Mouse (Mus musculus): ENCODE results near the gene Arhgef11. TPM values are rescaled to one million over a fixed set of nuclear protein-coding genes. Genes with fewer than 3 reads are reported as not detected.
A peak's percentile ranks its signal among the peaks of the same experiment; 100 is the strongest.

Gene Arhgef11
- polyA plus RNA-seq, 1 experiment from 2014 or later: 27.4 TPM

DNA sequence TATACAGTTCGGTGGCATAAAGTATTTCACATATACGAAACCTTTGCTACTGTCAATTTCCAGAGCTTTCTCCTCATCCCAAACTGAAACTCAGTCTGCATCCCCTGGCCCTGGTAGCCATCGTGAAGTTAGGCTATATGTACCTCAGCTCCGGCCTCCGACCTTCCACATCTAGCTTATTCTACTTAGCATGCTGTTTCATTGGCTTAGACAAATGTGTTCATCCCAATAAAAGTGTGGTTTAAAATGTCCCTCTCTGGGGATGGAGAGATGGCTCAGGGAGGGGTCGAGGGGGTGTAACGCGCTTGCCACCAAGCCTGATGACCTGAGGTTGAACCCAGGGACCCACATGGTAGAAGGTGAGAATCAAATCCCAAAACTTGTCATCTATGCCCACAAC is 152.1 kb downstream of the Arhgef11 start:
- Histone ChIP-seq H3K27ac (ENCODE audit: low read length) (no peak overlapping the region), H3K4me1 (replicated peaks; ENCODE audit: control insufficient read depth, insufficient read depth, low read length) (peaks cover 4% of the 10 kb centered on the region; the same call in 1 of the 2 replicates), H3K9ac (replicated peaks; ENCODE audit: low read depth, low read length) (no peak overlapping the region), H3K4me2 (ENCODE audit: low read length) (no peak overlapping the region), H3K9me3 (ENCODE audit: control insufficient read depth, low read length) (no peaks in the 10 kb centered on the region), H3K27me3 (replicated peaks; ENCODE audit: control insufficient read depth, insufficient read depth, low read length) (peaks cover 11% of the 10 kb centered on the region; the same call in 1 of the 2 replicates), H3K36me3 (ENCODE audit: control insufficient read depth, insufficient read depth) (no peaks in the 10 kb centered on the region), H3K4me3 (replicated peaks; ENCODE audit: low read length) (no peak overlapping the region)
- WGBS: 79% methylated on average over 8 of the region's 8 CpGs
- no peak for ATAC-seq

DNA sequence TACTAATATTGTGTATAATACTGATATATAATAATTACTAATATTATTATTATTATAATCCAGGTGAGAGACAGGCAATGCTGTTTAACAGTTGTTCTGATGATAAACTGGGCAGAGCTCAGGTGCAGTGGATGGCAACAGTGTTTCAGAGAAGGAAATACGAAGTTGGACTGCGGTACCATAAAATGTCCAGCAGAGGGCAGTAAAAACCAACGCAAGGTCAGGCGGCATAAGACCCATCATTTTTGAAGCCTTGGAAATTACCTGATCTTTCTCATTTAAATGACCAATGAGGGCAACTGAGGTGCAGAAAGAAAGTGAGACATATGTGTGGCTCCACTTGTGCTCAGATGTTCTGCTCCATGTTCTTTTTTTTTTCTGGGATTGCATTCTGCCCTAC is 152.9 kb downstream of the Arhgef11 start:
- Histone ChIP-seq H3K4me3 (replicated peaks; ENCODE audit: low read length) (no peak overlapping the region), H3K4me1 (replicated peaks; ENCODE audit: control insufficient read depth, insufficient read depth, low read length) (peaks cover 4% of the 10 kb centered on the region; the same call in 1 of the 2 replicates), H3K9ac (replicated peaks; ENCODE audit: low read depth, low read length) (no peak overlapping the region), H3K4me2 (ENCODE audit: low read length) (no peak overlapping the region), H3K27me3 (replicated peaks; ENCODE audit: control insufficient read depth, insufficient read depth, low read length) (peaks cover 11% of the 10 kb centered on the region; the same call in 1 of the 2 replicates), H3K9me3 (ENCODE audit: control insufficient read depth, low read length) (no peaks in the 10 kb centered on the region), H3K27ac (ENCODE audit: low read length) (no peak overlapping the region), H3K36me3 (ENCODE audit: control insufficient read depth, insufficient read depth) (no peaks in the 10 kb centered on the region)
- ATAC-seq: no peak
- WGBS: 0% methylated on average over 4 of the region's 4 CpGs

DNA sequence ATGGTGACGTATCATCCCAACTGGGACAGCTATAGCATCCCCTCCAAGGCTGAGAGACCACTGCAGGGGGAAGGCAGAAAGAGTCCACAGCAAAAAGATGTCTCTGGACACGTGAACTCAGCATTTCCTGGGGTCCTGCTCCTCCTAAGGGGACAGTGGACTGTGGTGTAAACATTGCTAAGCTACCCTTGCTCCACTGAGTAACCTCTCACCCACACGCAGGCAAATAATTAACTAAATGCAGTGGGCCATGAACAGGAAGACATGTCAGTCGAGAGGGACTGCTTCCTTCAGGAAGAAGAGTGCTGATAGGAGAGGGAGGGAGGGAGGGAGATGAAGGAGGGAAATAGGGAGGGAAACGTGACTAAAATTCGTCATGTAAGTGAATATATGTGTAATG is 153.7 kb downstream of the Arhgef11 start:
- Histone ChIP-seq H3K4me1 (replicated peaks; ENCODE audit: control insufficient read depth, insufficient read depth, low read length) (peaks cover 4% of the 10 kb centered on the region; the same call in 1 of the 2 replicates), H3K27ac (ENCODE audit: low read length) (no peak overlapping the region), H3K4me2 (ENCODE audit: low read length) (no peak overlapping the region), H3K27me3 (replicated peaks; ENCODE audit: control insufficient read depth, insufficient read depth, low read length) (peaks cover 11% of the 10 kb centered on the region; the same call in 1 of the 2 replicates), H3K4me3 (replicated peaks; ENCODE audit: low read length) (no peak overlapping the region), H3K9me3 (ENCODE audit: control insufficient read depth, low read length) (no peaks in the 10 kb centered on the region), H3K9ac (replicated peaks; ENCODE audit: low read depth, low read length) (no peak overlapping the region), H3K36me3 (ENCODE audit: control insufficient read depth, insufficient read depth) (no peaks in the 10 kb centered on the region)
- 57% methylated on average over 6 of the region's 6 CpGs for WGBS
- no peak for ATAC-seq

DNA sequence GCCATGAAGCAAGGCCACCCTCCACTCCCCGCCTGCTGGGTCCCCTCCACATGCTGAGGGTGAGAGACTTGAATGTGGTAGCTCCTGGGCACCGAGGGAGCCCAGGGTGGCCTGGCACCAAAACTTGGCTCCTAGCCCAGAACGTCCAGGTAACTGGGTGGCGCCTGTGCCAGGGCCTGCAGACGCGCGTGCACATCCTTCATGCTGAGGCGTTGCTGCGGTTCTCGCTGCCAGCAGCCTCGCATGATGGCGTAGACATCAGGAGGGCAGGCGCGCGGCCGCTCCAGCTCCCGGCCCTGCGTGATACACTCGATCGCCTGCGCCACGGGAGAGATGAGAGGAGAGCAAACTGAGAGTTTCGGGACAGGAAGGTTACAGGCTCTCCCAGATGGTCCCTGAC is 160.9 kb downstream of the Arhgef11 start:
- ATAC-seq: peak; percentile 45; the same call in 1 of the 2 replicates

DNA sequence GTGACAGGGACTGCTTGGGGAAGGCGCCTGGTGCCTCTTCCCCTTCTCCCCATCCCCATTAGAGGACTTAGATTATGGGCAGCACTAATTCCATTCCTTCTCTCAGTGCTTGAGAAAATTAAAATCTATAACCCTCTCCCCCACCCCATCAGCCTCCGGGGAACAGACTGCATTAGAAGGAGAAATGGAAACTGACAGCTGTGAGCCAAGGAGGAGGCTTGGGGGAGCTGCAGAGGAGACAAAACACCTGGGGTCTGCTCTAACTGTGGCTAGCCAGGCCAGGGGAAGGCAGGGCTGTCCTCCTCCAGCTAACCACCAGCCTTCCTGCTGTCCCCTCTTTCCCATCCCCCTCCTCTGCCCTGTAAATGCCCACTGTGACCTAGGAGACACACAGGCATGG is 161.7 kb downstream of the Arhgef11 start:
- Histone ChIP-seq H3K4me3 (replicated peaks; ENCODE audit: low read length) (no peak overlapping the region), H3K4me2 (ENCODE audit: low read length) (no peak overlapping the region), H3K9me3 (ENCODE audit: control insufficient read depth, low read length) (no peaks in the 10 kb centered on the region), H3K36me3 (ENCODE audit: control insufficient read depth, insufficient read depth) (no peaks in the 10 kb centered on the region), H3K27me3 (replicated peaks; ENCODE audit: control insufficient read depth, insufficient read depth, low read length) (no peaks in the 10 kb centered on the region), H3K9ac (replicated peaks; ENCODE audit: low read depth, low read length) (no peak overlapping the region), H3K4me1 (replicated peaks; ENCODE audit: control insufficient read depth, insufficient read depth, low read length) (no peaks in the 10 kb centered on the region), H3K27ac (ENCODE audit: low read length) (no peak overlapping the region)
- 46% methylated on average over 2 of the region's 2 CpGs for WGBS
- no peak for ATAC-seq

More for the DNA sequence above, 160.9 kb downstream of the Arhgef11 start:
- no peak overlapping the region for H3K9ac ChIP-seq (replicated peaks; ENCODE audit: low read depth, low read length)
- no peaks in the 10 kb centered on the region for H3K27me3 ChIP-seq (replicated peaks; ENCODE audit: control insufficient read depth, insufficient read depth, low read length)
- no peak overlapping the region for H3K4me2 ChIP-seq (ENCODE audit: low read length)
- H3K4me3 ChIP-seq (replicated peaks; ENCODE audit: low read length): no peak overlapping the region
- H3K9me3 ChIP-seq (ENCODE audit: control insufficient read depth, low read length): no peaks in the 10 kb centered on the region
- H3K36me3 ChIP-seq (ENCODE audit: control insufficient read depth, insufficient read depth): no peaks in the 10 kb centered on the region
- WGBS: 49% methylated on average over 23 of the region's 23 CpGs
- no peak overlapping the region for H3K27ac ChIP-seq (ENCODE audit: low read length)
- H3K4me1 ChIP-seq (replicated peaks; ENCODE audit: control insufficient read depth, insufficient read depth, low read length): no peaks in the 10 kb centered on the region

DNA sequence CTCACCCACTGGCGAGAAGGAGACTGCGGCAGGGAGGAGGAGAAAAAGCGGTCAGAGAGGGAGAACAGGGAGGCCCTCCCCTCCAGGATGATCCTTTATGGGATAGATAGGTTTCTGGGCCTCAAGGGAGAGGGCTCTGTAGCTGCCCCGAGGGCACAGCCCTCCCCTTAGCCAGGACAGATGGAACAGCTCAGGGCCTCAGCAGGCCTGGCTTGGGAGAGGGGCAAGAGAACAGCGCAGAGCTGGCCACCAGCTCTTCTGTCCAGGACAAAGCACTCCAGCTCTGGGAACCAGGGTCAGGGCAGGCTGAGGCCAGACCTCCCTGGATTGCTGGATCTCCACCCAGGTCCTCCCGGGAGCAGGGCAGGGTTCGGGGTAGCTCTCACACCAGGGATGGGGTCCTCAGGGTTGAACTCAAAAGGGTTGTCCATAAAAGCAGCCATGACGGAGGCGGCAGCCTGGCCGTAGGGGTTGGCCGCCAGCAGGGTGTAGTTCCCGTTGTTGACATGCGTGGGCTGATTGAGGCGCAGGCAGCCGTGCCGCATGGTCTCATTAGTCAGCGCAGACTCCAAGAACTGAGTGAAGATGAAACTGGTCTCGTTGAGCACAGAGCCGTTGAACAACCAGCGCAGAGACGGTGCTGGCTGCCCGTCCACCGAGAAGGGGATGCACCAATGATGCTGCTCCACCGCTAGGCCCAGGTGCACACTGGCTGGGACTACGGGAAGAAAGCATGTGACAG is 166.1 kb downstream of the Arhgef11 start:
- Histone ChIP-seq H3K4me1 (replicated peaks; ENCODE audit: control insufficient read depth, insufficient read depth, low read length) (no peaks in the 10 kb centered on the region), H3K27me3 (replicated peaks; ENCODE audit: control insufficient read depth, insufficient read depth, low read length) (no peaks in the 10 kb centered on the region), H3K9ac (replicated peaks; ENCODE audit: low read depth, low read length) (no peak overlapping the region), H3K9me3 (ENCODE audit: control insufficient read depth, low read length) (no peaks in the 10 kb centered on the region), H3K27ac (ENCODE audit: low read length) (no peak overlapping the region), H3K36me3 (ENCODE audit: control insufficient read depth, insufficient read depth) (no peaks in the 10 kb centered on the region), H3K4me2 (ENCODE audit: low read length) (no peak overlapping the region), H3K4me3 (replicated peaks; ENCODE audit: low read length) (no peak overlapping the region)
- 87% methylated on average over 25 of the region's 25 CpGs for WGBS
- no peak for ATAC-seq

DNA sequence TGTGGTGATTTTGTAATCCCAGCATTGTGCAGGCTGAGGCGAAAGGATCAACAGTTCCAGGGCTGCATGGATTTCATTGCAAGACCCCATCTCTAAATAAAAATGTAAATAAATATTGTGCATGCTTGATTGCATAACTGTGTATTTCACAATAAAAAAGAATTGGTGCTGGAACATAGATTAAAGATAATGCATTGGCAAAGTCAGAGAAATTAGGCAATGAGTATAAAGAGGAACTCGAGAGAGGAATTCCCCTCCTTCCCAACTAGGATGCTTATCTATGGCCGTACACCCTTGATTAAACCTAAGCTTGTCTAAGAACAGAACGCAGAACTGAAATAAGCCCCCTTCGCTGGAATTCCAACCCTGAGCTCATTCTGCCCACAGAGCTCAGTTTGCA is 167.8 kb downstream of the Arhgef11 start:
- H3K9me3 ChIP-seq (ENCODE audit: control insufficient read depth, low read length): no peaks in the 10 kb centered on the region
- no peaks in the 10 kb centered on the region for H3K36me3 ChIP-seq (ENCODE audit: control insufficient read depth, insufficient read depth)
- H3K27ac ChIP-seq (ENCODE audit: low read length): no peak overlapping the region
- WGBS: 88% methylated on average over 5 of the region's 5 CpGs
- H3K9ac ChIP-seq (replicated peaks; ENCODE audit: low read depth, low read length): no peak overlapping the region
- H3K4me3 ChIP-seq (replicated peaks; ENCODE audit: low read length): no peak overlapping the region
- no peak for ATAC-seq
- H3K4me1 ChIP-seq (replicated peaks; ENCODE audit: control insufficient read depth, insufficient read depth, low read length): no peaks in the 10 kb centered on the region
- no peak overlapping the region for H3K4me2 ChIP-seq (ENCODE audit: low read length)
- no peaks in the 10 kb centered on the region for H3K27me3 ChIP-seq (replicated peaks; ENCODE audit: control insufficient read depth, insufficient read depth, low read length)

DNA sequence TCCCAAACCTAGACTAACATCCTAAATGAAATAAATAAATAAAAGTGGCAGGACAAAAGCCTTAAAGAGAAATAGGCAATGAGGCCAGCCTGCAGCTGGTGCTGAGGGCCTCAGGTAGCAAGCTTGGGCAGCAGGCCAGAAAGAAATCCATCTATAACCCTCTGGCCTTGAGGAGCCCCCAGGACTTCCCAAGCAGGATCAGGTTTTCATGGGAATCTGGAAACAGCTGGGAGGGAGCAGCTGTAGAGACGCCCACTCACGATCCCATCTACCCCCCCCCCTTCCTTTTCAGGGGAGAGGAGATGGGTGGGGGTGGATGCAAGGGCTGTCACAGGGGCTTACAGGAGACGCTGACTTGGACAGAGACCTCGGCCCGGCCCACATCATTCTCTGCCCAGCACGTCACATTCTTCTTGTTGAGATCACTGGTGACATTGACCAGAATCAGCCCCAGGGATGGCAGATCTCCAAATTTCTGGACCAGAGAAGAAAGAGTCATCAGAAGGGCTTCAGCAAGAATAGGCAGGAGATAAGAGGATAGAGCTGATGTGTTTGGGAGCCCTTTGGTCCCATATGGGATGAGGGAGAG is 168.4 kb downstream of the Arhgef11 start:
- Histone ChIP-seq H3K4me2 (ENCODE audit: low read length) (no peak overlapping the region), H3K27me3 (replicated peaks; ENCODE audit: control insufficient read depth, insufficient read depth, low read length) (no peaks in the 10 kb centered on the region; the same call in 1 of the 2 replicates), H3K36me3 (ENCODE audit: control insufficient read depth, insufficient read depth) (no peaks in the 10 kb centered on the region), H3K9ac (replicated peaks; ENCODE audit: low read depth, low read length) (no peak overlapping the region), H3K4me1 (replicated peaks; ENCODE audit: control insufficient read depth, insufficient read depth, low read length) (no peaks in the 10 kb centered on the region), H3K9me3 (ENCODE audit: control insufficient read depth, low read length) (no peaks in the 10 kb centered on the region), H3K27ac (ENCODE audit: low read length) (no peak overlapping the region), H3K4me3 (replicated peaks; ENCODE audit: low read length) (no peak overlapping the region)
- ATAC-seq: no peak
- 78% methylated on average over 6 of the region's 6 CpGs for WGBS

Measured in forebrain, embryonic 16.5 days (tissue).